Mouse (Mus musculus): Measurements from ENCODE around the gene Olfr1412.

DNA sequence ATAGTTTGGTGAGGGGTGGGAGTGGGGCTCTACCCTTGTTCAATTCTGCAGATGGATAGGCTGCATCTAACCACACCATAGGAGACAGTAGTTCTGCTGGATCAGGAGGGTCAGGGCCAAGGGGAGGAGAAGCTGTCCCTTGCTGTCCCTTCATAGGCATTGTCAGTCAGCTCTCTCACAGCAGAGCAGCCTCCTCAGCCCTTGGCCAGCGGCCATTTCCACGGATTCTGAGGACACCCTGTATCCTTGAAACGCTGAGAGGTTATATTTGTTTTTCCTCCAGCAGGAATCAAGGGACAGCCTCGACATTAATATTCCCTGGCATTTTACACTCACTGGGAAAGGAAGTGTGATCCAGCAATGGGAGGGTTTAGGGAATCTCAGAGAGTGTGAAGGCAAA lies 32.8 kb downstream of the Olfr1412 start:
- TF ChIP-seq CTCF (IDR thresholded peaks at IDR 0.05; ENCODE audit: low read depth, low read length): no peak
- no peak for TF ChIP-seq GATA1 (IDR thresholded peaks at IDR 0.05; ENCODE audit: borderline replicate concordance, low read length)
- TF ChIP-seq POLR2AphosphoS5 (IDR thresholded peaks at IDR 0.05; ENCODE audit: insufficient replicate concordance, low read depth, low read length): no peak
- no peak for TF ChIP-seq TAL1 (conservative IDR thresholded peaks at IDR 0.05; ENCODE audit: low read depth, low read length)

Data from G1E (cell line).